ENCODE assay signal across 1 mouse cellular context in the genomic region with DNA sequence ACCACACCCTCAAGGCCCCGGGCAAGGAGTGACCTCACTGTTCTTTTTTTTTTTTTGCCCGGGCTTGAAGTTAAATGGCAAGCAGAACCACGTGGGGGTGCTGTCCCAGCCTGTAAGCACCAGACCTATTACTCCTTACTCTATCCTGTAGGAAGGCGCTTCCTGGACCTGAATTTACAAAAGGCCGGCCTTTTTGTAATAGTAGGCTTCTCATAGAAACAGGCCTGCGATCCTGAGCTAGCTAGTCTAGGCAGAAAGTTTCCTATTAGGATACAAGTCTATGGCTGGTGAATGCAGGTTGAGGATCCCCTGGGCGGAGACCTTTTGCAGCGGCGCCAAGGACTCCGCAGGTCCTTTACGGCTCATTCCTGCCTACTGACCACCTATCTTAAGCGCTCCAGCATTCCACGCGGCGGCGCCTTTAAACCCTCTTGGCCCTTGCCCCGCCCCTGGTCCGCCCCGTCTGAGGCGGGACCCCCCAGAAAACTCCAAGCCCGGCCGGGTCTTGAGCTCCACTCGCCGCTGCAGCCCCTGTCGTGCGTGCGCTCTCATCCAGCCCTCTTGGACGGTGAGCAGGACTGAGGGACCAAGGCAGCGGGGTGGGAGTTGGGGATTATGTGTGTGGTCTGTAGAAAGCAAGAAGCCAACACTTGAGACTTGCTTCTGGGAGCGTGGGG.
A peak's percentile ranks its signal among the peaks of the same experiment; 100 is the strongest.
TF ChIP-seq lines count a peak whose summit lies in the region.

A gene (plus strand): TSS at position 283 of the 677 bp plus-strand sequence.

TF ChIP-seq in MEL, 35 proteins besides CTCF, POLR2A, EP300 and RAD21 (continued from another document):
- TF ChIP-seq MYC (IDR thresholded peaks at IDR 0.05; ENCODE audit: low read depth, low read length) (no peak), TBP (IDR thresholded peaks at IDR 0.05; ENCODE audit: low read depth, low read length) (peak; percentile 94), SIN3A (IDR thresholded peaks at IDR 0.05; ENCODE audit: low read length) (no peak; the same call in 1 of the 2 replicates), ZMIZ1 (IDR thresholded peaks at IDR 0.05; ENCODE audit: low read depth, low read length) (peak; percentile 78), MYB (IDR thresholded peaks at IDR 0.05; ENCODE audit: low read depth, low read length) (no peak), TAL1 (IDR thresholded peaks at IDR 0.05; ENCODE audit: low read length) (no peak), MEF2A (IDR thresholded peaks at IDR 0.05; ENCODE audit: extremely low read depth, insufficient replicate concordance, low read depth, low read length, poor library complexity, severe bottlenecking) (no peak), ETS1 (IDR thresholded peaks at IDR 0.05; ENCODE audit: low read depth, low read length) (no peak), SMC3 (IDR thresholded peaks at IDR 0.05; ENCODE audit: low read depth, low read length) (peak; percentile 22), MAZ (IDR thresholded peaks at IDR 0.05; ENCODE audit: low read depth, low read length) (no peak), ZKSCAN1 (IDR thresholded peaks at IDR 0.05; ENCODE audit: low read depth, low read length) (no peak), BHLHE40 (IDR thresholded peaks at IDR 0.05; ENCODE audit: borderline replicate concordance, low read depth, low read length) (no peak), USF1 (IDR thresholded peaks at IDR 0.05; ENCODE audit: low read depth, low read length) (peak; percentile 52; the same call in 1 of the 2 replicates), RCOR1 (IDR thresholded peaks at IDR 0.05; ENCODE audit: low read depth, low read length) (no peak), MAX (IDR thresholded peaks at IDR 0.05; ENCODE audit: low read length) (no peak), CHD1 (IDR thresholded peaks at IDR 0.05; ENCODE audit: low read depth, low read length) (no peak), NELFE (IDR thresholded peaks at IDR 0.05; ENCODE audit: low read depth, low read length) (peak; percentile 83), NRF1 (IDR thresholded peaks at IDR 0.05; ENCODE audit: insufficient read depth, low read depth, low read length, poor library complexity, severe bottlenecking) (no peak), MAFK (IDR thresholded peaks at IDR 0.05; ENCODE audit: borderline replicate concordance, low read depth, low read length) (no peak), ZC3H11A (IDR thresholded peaks at IDR 0.05; ENCODE audit: low read depth, low read length) (no peak), POLR2AphosphoS5 (IDR thresholded peaks at IDR 0.05; ENCODE audit: borderline replicate concordance, low read depth, low read length) (no peak)
